Mouse (Mus musculus) limb, embryonic 14.5 days (tissue): ENCODE measurements around the gene Sclt1. TPM values are rescaled to one million over a fixed set of nuclear protein-coding genes. Genes with fewer than 3 reads are reported as not detected.

Experiments used
- ATAC-seq: fragments of 200-750 bp; cut with Nextera tagmentation; 2 replicates; pipeline ENCODE4 v1.8.0; 2017; ENCODE audit warnings: low read depth, moderate number of reproducible peaks, moderate TSS enrichment; ENCODE audit not compliant: low FRiP score
- DNase-seq: peaks from one replicate; pipeline ENCODE4 v3.0.0-alpha.2; 2015; ENCODE audit warnings: low spot score
- H3K27ac ChIP-seq: fragments of 300-500 bp; sonication (generic); replicated peaks from 2 replicates; pipeline ENCODE4 v1.5.1; 2014; ENCODE audit warnings: low read depth, mild to moderate bottlenecking, low read length, moderate library complexity, mixed read lengths
- H3K27me3 ChIP-seq: fragments of 300-500 bp; sonication (generic); 2 replicates; pipeline ENCODE4 v1.6.1; 2014; ENCODE audit warnings: low read length, mixed read lengths; ENCODE audit not compliant: control insufficient read depth, insufficient read depth
- H3K36me3 ChIP-seq: fragments of 300-500 bp; sonication (generic); 2 replicates; pipeline ENCODE4 v1.6.1; 2014; ENCODE audit warnings: mild to moderate bottlenecking, low read length, moderate library complexity, mixed read lengths; ENCODE audit not compliant: control insufficient read depth, insufficient read depth
- H3K4me1 ChIP-seq: fragments of 300-500 bp; sonication (generic); 2 replicates; pipeline ENCODE4 v1.6.1; 2014; ENCODE audit warnings: antibody characterized with exemption, low read length, mixed read lengths; ENCODE audit not compliant: control insufficient read depth, insufficient read depth
- H3K4me2 ChIP-seq: fragments of 300-500 bp; sonication (generic); replicated peaks from 2 replicates; pipeline ENCODE4 v1.6.1; 2014; ENCODE audit warnings: low read depth, mild to moderate bottlenecking, low read length, moderate library complexity; ENCODE audit not compliant: severe bottlenecking
- H3K4me3 ChIP-seq: fragments of 300-500 bp; sonication (generic); replicated peaks from 2 replicates; pipeline ENCODE4 v1.5.1; 2014; ENCODE audit warnings: low read length
- H3K9ac ChIP-seq: fragments of 300-500 bp; sonication (generic); 2 replicates; pipeline ENCODE4 v1.6.1; 2014; ENCODE audit warnings: mild to moderate bottlenecking, low read depth, low read length, moderate library complexity; ENCODE audit not compliant: severe bottlenecking
- H3K9me3 ChIP-seq: fragments of 300-500 bp; sonication (generic); 2 replicates; pipeline ENCODE4 v1.6.1; 2016; ENCODE audit warnings: low read length; ENCODE audit not compliant: control insufficient read depth
- POLR2A ChIP-seq: fragments of 200-500 bp; IDR thresholded peaks from 2 replicates; pipeline ENCODE4 v1.8.0; 2012; ENCODE audit warnings: inconsistent platforms, mild to moderate bottlenecking, moderate library complexity, borderline replicate concordance; ENCODE audit not compliant: insufficient read depth, insufficient read length; ENCODE audit errors: extremely low read depth
- WGBS: fragments of 180-500 bp; shearing (Covaris S2); extraction: QIAGEN DNeasy Blood & Tissue Kit; methylation state at CpG from one replicate; pipeline ENCODE4 v1.1.7; 2014; 5-methylcytosine and 5-hydroxymethylcytosine counted together
- polyA plus RNA-seq, 2 experiments: library from polyadenylated mRNA; depleted of rRNA in 1 of 2; stranded (reverse) in 1 of 2; unstranded in 1 of 2; fragments of >200 nt; fragmentation: Nextera tagmentation in 1 of 2; extraction: Ambion mirVana in 1 of 2; gene quantifications; 2 replicates each; pipeline versions ENCODE4 v1.2.1 to v1.2.3; 2012 to 2014

The Sclt1 gene
- polyA plus RNA-seq, 2 experiments, result 15.2 to 20.0 TPM

- H3K4me3 ChIP-seq, result no peak overlapping the region
- no peak overlapping the region for H3K27ac ChIP-seq
- H3K36me3 ChIP-seq, result peaks cover 6% of the 10 kb centered on the region; the same call in 1 of the 2 replicates
- H3K9me3 ChIP-seq, result no peaks in the 10 kb centered on the region
- no peak overlapping the region for H3K9ac ChIP-seq
- no peak for TF ChIP-seq POLR2A
- H3K27me3 ChIP-seq, result no peaks in the 10 kb centered on the region
- H3K4me1 ChIP-seq, result peaks cover 13% of the 10 kb centered on the region; the same call in 1 of the 2 replicates
- no peak for DNase-seq
- ATAC-seq, result no peak
- 86% methylated on average over 20 of the region's 20 CpGs for WGBS
- H3K4me2 ChIP-seq, result no peak overlapping the region
These were observed 151.4 kb downstream of the Sclt1 start for GRCm38 (mm10) chr3:41590695-41591559.

GRCm38 (mm10) chr3:41589988-41590387 is 152.3 kb downstream of the Sclt1 start:
- WGBS, result 94% methylated on average over 4 of the region's 4 CpGs
- H3K27me3 ChIP-seq, result no peaks in the 10 kb centered on the region
- ATAC-seq, result no peak

GRCm38 (mm10) chr3:41589246-41589914 is 152.9 kb downstream of the Sclt1 start:
- peak overlapping the region; percentile 17; the same call in 1 of the 2 replicates for H3K4me2 ChIP-seq
- peak; percentile 50 for DNase-seq
- 49% methylated on average over 19 of the region's 19 CpGs for WGBS

More at GRCm38 (mm10) chr3:41589988-41590387, 152.3 kb downstream of the Sclt1 start:
- H3K4me1 ChIP-seq, result peaks cover 13% of the 10 kb centered on the region; the same call in 1 of the 2 replicates
- no peak for DNase-seq
- H3K4me2 ChIP-seq, result no peak overlapping the region
- no peaks in the 10 kb centered on the region for H3K9me3 ChIP-seq
- peaks cover 6% of the 10 kb centered on the region; the same call in 1 of the 2 replicates for H3K36me3 ChIP-seq
- H3K4me3 ChIP-seq, result no peak overlapping the region
- no peak overlapping the region for H3K27ac ChIP-seq
- TF ChIP-seq POLR2A, result no peak
- no peak overlapping the region for H3K9ac ChIP-seq

DNA sequence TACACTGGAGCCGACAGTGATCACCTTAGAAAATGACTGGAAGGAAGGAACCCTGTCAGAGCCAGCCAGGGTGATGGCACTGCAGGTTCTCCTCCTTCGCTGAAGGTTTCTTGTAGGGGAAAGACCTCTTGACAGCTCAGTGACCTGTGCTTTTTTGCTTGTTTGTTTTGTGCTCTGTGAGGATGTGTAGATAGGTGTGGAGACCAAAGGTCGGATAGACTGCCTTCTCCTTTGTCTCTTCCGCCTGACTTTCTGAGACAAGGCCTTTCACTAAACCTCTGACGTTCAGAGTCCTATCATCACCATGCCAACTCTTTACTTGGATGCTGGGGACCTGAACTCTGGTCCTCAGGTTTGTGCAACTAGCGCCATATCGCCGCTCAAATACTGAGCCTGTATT is 153.8 kb downstream of the Sclt1 start:
- H3K36me3 ChIP-seq, result peaks cover under 1% of the 10 kb centered on the region; the same call in 1 of the 2 replicates
- WGBS, result 88% methylated on average over 8 of the region's 8 CpGs
- no peaks in the 10 kb centered on the region for H3K9me3 ChIP-seq
- TF ChIP-seq POLR2A, result no peak
- H3K9ac ChIP-seq, result no peak overlapping the region
- ATAC-seq (no peak), DNase-seq (no peak)
- H3K4me1 ChIP-seq, result peaks cover 11% of the 10 kb centered on the region
- H3K27me3 ChIP-seq, result no peaks in the 10 kb centered on the region
- no peak overlapping the region for H3K27ac ChIP-seq
- no peak overlapping the region for H3K4me3 ChIP-seq
- no peak overlapping the region for H3K4me2 ChIP-seq

More at GRCm38 (mm10) chr3:41589246-41589914, 152.9 kb downstream of the Sclt1 start:
- peak; percentile 5; the same call in 1 of the 2 replicates for ATAC-seq
- peaks cover 6% of the 10 kb centered on the region; the same call in 1 of the 2 replicates for H3K36me3 ChIP-seq
- no peaks in the 10 kb centered on the region for H3K9me3 ChIP-seq
- H3K4me1 ChIP-seq, result peaks cover 13% of the 10 kb centered on the region; the same call in 1 of the 2 replicates
- no peak overlapping the region for H3K27ac ChIP-seq
- H3K4me3 ChIP-seq, result no peak overlapping the region
- no peak overlapping the region for H3K9ac ChIP-seq
- no peaks in the 10 kb centered on the region for H3K27me3 ChIP-seq
- no peak for TF ChIP-seq POLR2A

DNA sequence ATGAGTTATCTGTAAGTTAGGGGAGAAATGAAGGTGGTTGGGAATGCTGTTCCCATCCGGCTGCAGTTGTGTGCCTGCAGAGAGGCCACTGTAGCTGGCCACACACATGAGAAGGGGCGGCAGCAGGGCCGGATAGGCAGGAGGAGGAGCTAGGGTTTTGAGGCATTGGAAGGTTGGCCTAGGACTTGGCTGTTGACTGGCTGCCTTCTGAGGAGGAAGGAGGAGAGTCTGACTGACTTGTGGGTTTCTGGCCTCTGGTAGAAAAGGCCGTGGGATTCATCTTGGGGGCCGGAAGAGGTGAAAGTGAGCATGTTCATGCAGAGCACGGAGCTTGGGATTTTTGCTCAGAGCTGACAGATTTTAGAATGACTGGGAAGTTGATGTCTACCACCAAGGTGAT is 154.7 kb downstream of the Sclt1 start:
- WGBS, result 59% methylated on average over 6 of the region's 6 CpGs
- TF ChIP-seq POLR2A, result no peak
- ATAC-seq, result no peak
- Histone ChIP-seq H3K4me3 (no peak overlapping the region), H3K36me3 (no peaks in the 10 kb centered on the region; the same call in 1 of the 2 replicates), H3K27ac (no peak overlapping the region), H3K4me2 (no peak overlapping the region), H3K9ac (no peak overlapping the region), H3K27me3 (no peaks in the 10 kb centered on the region), H3K4me1 (peaks cover 13% of the 10 kb centered on the region), H3K9me3 (no peaks in the 10 kb centered on the region)
- no peak for DNase-seq
